Mouse (Mus musculus): ENCODE data around the gene Abcg8. TPM values are rescaled to one million over a fixed set of nuclear protein-coding genes. Genes with fewer than 3 reads are reported as not detected.
A peak's percentile ranks its signal among the peaks of the same experiment; 100 is the strongest.

Gene Abcg8
- polyA plus RNA-seq, 1 experiment from 2014 or later: 5.6 TPM

DNA sequence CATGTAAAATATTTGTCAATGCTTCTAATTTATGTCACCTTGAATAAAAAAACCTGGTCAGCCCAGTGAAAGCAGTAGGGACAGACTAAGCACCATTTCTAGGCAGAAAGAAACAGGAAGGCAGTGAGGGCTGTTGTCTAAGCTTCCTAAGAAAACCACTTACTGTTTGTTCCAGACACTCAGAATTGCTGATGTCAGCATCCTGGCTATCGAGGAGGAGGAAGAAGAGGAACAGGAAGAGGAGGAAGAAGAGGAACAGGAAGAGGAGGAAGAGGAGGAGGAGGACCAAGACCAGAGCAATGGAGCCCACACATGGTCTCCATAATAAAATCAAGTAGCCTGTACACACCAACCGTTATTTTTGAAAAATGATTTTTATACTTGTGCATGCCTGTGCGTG, 43.0 kb downstream of the Abcg8 start:
- Histone ChIP-seq H3K4me1 (ENCODE audit: insufficient read depth) (no peaks in the 10 kb centered on the region), H3K27ac (ENCODE audit: low read depth) (no peak overlapping the region), H3K9ac (replicated peaks) (no peak overlapping the region), H3K4me2 (ENCODE audit: low read depth, low read length) (no peak overlapping the region), H3K36me3 (replicated peaks; ENCODE audit: insufficient read depth, low read length) (peaks cover 38% of the 10 kb centered on the region), H3K4me3 (ENCODE audit: low read depth, low read length) (no peak overlapping the region), H3K9me3 (ENCODE audit: low read length) (no peaks in the 10 kb centered on the region), H3K27me3 (ENCODE audit: insufficient read depth, low read length) (no peaks in the 10 kb centered on the region)
- TF ChIP-seq EP300 (IDR thresholded peaks at IDR 0.05; ENCODE audit: low read depth) (no peak), CTCF (IDR thresholded peaks at IDR 0.05; ENCODE audit: low read depth) (no peak)
- ATAC-seq: no peak
- WGBS (ENCODE audit: insufficient replicate concordance): 65% methylated on average over 3 of the region's 3 CpGs
- no peak for DNase-seq

GRCm38 (mm10) chr17:84724028-84724427, 47.9 kb downstream of the Abcg8 start:
- TF ChIP-seq EP300 (IDR thresholded peaks at IDR 0.05; ENCODE audit: low read depth): no peak
- no peak for TF ChIP-seq CTCF (IDR thresholded peaks at IDR 0.05; ENCODE audit: low read depth)
- Histone ChIP-seq H3K4me3 (ENCODE audit: low read depth, low read length) (no peak overlapping the region), H3K36me3 (replicated peaks; ENCODE audit: insufficient read depth, low read length) (peaks cover 46% of the 10 kb centered on the region), H3K27me3 (ENCODE audit: insufficient read depth, low read length) (no peaks in the 10 kb centered on the region), H3K9ac (replicated peaks) (no peak overlapping the region), H3K4me1 (ENCODE audit: insufficient read depth) (peaks cover 4% of the 10 kb centered on the region; the same call in 1 of the 2 replicates), H3K9me3 (ENCODE audit: low read length) (no peaks in the 10 kb centered on the region), H3K4me2 (ENCODE audit: low read depth, low read length) (no peak overlapping the region), H3K27ac (ENCODE audit: low read depth) (no peak overlapping the region)
- 86% methylated on average over 9 of the region's 9 CpGs for WGBS (ENCODE audit: insufficient replicate concordance)
- no peak for DNase-seq
- no peak for ATAC-seq

- H3K36me3 ChIP-seq (replicated peaks; ENCODE audit: insufficient read depth, low read length): peaks cover 52% of the 10 kb centered on the region
Observed at GRCm38 (mm10) chr17:84725163-84725562, 49.1 kb downstream of the Abcg8 start.

GRCm38 (mm10) chr17:84728201-84728911, 52.3 kb downstream of the Abcg8 start:
- peak; percentile 14; the same call in 1 of the 2 replicates for TF ChIP-seq CTCF (IDR thresholded peaks at IDR 0.05; ENCODE audit: low read depth)
- TF ChIP-seq EP300 (IDR thresholded peaks at IDR 0.05; ENCODE audit: low read depth): peak; percentile 94
- no peak for DNase-seq
- 43% methylated on average over 1 of the region's 1 CpGs for WGBS (ENCODE audit: insufficient replicate concordance)
- no peak overlapping the region for H3K9ac ChIP-seq (replicated peaks)
- peak overlapping the region; percentile 8; the same call in 1 of the 2 replicates for H3K4me2 ChIP-seq (ENCODE audit: low read depth, low read length)
- H3K27me3 ChIP-seq (ENCODE audit: insufficient read depth, low read length): no peaks in the 10 kb centered on the region
- peaks cover 45% of the 10 kb centered on the region for H3K36me3 ChIP-seq (replicated peaks; ENCODE audit: insufficient read depth, low read length)
- peaks cover 10% of the 10 kb centered on the region for H3K4me1 ChIP-seq (ENCODE audit: insufficient read depth)
- peak; percentile 51 for ATAC-seq
- H3K4me3 ChIP-seq (ENCODE audit: low read depth, low read length): no peak overlapping the region
- no peaks in the 10 kb centered on the region for H3K9me3 ChIP-seq (ENCODE audit: low read length)
- H3K27ac ChIP-seq (ENCODE audit: low read depth): peak overlapping the region; percentile 1; the same call in 1 of the 2 replicates

More at GRCm38 (mm10) chr17:84725163-84725562, 49.1 kb downstream of the Abcg8 start:
- Histone ChIP-seq H3K4me3 (ENCODE audit: low read depth, low read length) (no peak overlapping the region), H3K27ac (ENCODE audit: low read depth) (no peak overlapping the region; the same call in 1 of the 2 replicates), H3K9ac (replicated peaks) (no peak overlapping the region), H3K27me3 (ENCODE audit: insufficient read depth, low read length) (no peaks in the 10 kb centered on the region), H3K9me3 (ENCODE audit: low read length) (no peaks in the 10 kb centered on the region), H3K4me1 (ENCODE audit: insufficient read depth) (peaks cover 4% of the 10 kb centered on the region; the same call in 1 of the 2 replicates), H3K4me2 (ENCODE audit: low read depth, low read length) (no peak overlapping the region)
- WGBS (ENCODE audit: insufficient replicate concordance): 96% methylated on average over 3 of the region's 3 CpGs
- ATAC-seq: no peak
- DNase-seq: no peak
- no peak for TF ChIP-seq CTCF (IDR thresholded peaks at IDR 0.05; ENCODE audit: low read depth)
- TF ChIP-seq EP300 (IDR thresholded peaks at IDR 0.05; ENCODE audit: low read depth): no peak

DNA sequence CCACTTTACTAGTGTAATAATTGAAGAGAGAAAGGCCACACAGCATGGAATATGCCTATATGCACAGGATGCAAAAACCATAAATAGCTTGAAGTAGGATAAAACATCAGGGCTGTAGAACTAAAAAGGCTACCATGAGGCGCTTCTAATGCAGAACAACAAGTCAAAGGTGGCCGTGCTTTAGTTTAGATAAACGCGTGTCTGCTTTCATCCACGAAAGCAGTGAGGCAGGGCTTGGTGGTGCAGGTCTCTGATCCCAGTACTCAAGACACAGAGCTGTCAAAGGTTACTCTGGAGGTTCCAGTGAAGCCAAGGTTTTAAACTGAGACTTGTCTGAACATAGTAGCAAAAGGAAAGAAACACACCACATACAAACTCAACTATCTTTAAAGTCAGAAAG, 53.0 kb downstream of the Abcg8 start:
- Histone ChIP-seq H3K4me3 (ENCODE audit: low read depth, low read length) (no peak overlapping the region), H3K36me3 (replicated peaks; ENCODE audit: insufficient read depth, low read length) (peaks cover 40% of the 10 kb centered on the region), H3K27me3 (ENCODE audit: insufficient read depth, low read length) (no peaks in the 10 kb centered on the region), H3K4me2 (ENCODE audit: low read depth, low read length) (no peak overlapping the region), H3K9ac (replicated peaks) (no peak overlapping the region), H3K4me1 (ENCODE audit: insufficient read depth) (peaks cover 12% of the 10 kb centered on the region), H3K27ac (ENCODE audit: low read depth) (peak overlapping the region; percentile 48; the same call in 1 of the 2 replicates), H3K9me3 (ENCODE audit: low read length) (no peaks in the 10 kb centered on the region)
- 73% methylated on average over 5 of the region's 5 CpGs for WGBS (ENCODE audit: insufficient replicate concordance)
- DNase-seq (no peak), ATAC-seq (no peak)
- no peak for TF ChIP-seq CTCF (IDR thresholded peaks at IDR 0.05; ENCODE audit: low read depth)
- TF ChIP-seq EP300 (IDR thresholded peaks at IDR 0.05; ENCODE audit: low read depth): no peak

GRCm38 (mm10) chr17:84731361-84731760, 55.3 kb downstream of the Abcg8 start:
- H3K4me3 ChIP-seq (ENCODE audit: low read depth, low read length): no peak overlapping the region
- H3K27ac ChIP-seq (ENCODE audit: low read depth): peak overlapping the region; percentile 79
- no peak overlapping the region for H3K9ac ChIP-seq (replicated peaks)
- no peaks in the 10 kb centered on the region for H3K9me3 ChIP-seq (ENCODE audit: low read length)
- H3K27me3 ChIP-seq (ENCODE audit: insufficient read depth, low read length): no peaks in the 10 kb centered on the region
- no peak overlapping the region for H3K4me2 ChIP-seq (ENCODE audit: low read depth, low read length)
- peaks cover 32% of the 10 kb centered on the region for H3K36me3 ChIP-seq (replicated peaks; ENCODE audit: insufficient read depth, low read length)
- ATAC-seq (no peak), DNase-seq (no peak)
- TF ChIP-seq CTCF (IDR thresholded peaks at IDR 0.05; ENCODE audit: low read depth): no peak
- TF ChIP-seq EP300 (IDR thresholded peaks at IDR 0.05; ENCODE audit: low read depth): no peak
- peaks cover 12% of the 10 kb centered on the region for H3K4me1 ChIP-seq (ENCODE audit: insufficient read depth)
- 94% methylated on average over 12 of the region's 12 CpGs for WGBS (ENCODE audit: insufficient replicate concordance)
